Mouse (Mus musculus): Measurements from ENCODE around the gene Fgl2. TPM values are rescaled to one million over a fixed set of nuclear protein-coding genes. Genes with fewer than 3 reads are reported as not detected.

Gene Fgl2
- polyA plus RNA-seq, 1 experiment from 2014 or later = 2.0 TPM

- peak; percentile 28 for DNase-seq (ENCODE audit: low spot score)
- 0 out of 2 replicates have a peak, but pooled peaks cover 2% of the 10 kb centered on the region for H3K27me3 ChIP-seq (ENCODE audit: low read depth, poor library complexity, severe bottlenecking)
- peak overlapping the region; percentile 61 for H3K27ac ChIP-seq (replicated peaks)
- H3K36me3 ChIP-seq = no peaks in the 10 kb centered on the region
- H3K9me3 ChIP-seq (replicated peaks) = no peaks in the 10 kb centered on the region
- H3K4me1 ChIP-seq = peaks cover 22% of the 10 kb centered on the region
- 10% methylated on average over 2 of the region's 2 CpGs for WGBS
- H3K4me3 ChIP-seq = no peak overlapping the region
These were observed 4.9 kb upstream of the Fgl2 start for GRCm38 (mm10) chr5:21367514-21367913.

DNA sequence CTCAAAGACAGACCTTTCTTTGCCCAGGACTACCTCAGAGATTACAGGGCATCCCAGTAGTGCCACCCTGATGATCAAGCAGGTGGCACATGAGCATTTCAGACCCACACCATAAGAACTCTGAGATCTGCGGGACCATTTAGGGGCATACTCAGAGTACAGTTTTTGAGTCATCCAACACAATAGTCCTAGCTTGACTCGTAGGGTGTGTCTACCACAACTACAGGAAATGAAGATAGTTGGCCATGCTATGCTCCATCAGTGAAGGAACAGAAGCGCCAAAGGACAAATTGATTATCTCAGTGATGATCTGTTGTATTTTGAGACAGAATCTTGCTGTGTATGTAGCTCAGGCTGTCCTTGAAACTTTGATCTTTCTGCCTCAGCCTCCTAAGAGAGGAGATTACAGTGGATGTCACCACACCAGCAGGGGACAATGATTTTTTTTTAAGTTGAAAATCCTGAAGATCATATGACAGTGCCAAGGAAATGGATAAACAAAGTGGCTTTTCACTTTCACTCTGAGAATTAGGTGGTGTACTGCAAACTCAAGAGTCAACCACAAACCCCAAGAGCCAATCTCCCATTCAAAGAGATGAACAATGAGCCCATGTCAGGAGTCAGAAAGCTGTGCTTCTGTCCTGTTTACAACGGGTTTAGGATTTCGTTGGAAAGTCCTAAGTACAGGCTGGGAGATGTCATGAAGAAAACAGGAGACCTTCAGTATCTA is 2.1 kb upstream of the Fgl2 start:
- WGBS = 91% methylated on average over 5 of the region's 5 CpGs

DNA sequence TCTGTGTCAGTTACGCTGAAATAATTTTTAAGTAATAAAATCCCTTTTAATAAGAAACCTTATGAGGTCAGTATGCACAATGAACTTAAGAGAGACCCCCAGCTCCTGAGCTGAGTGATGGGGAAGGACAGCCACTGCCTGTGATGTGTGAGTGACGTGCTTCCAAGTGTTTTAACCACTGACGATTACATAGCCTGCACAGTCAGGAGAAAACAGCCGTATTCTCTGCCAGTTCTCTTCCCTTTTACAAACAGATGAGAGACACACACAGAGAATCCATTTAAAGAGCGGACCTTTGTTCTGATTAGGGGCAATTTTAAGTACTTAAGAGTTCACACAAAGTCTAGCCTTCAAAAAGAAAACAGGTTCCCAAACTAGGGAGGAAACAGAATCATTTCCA is 522 bp upstream of the Fgl2 start:
- no peak for DNase-seq (ENCODE audit: low spot score)
- no peaks in the 10 kb centered on the region for H3K36me3 ChIP-seq
- peak overlapping the region; percentile 67 for H3K4me3 ChIP-seq
- H3K4me1 ChIP-seq = peaks cover 27% of the 10 kb centered on the region
- no peaks in the 10 kb centered on the region for H3K9me3 ChIP-seq (replicated peaks)
- WGBS = 41% methylated on average over 5 of the region's 5 CpGs
- H3K27ac ChIP-seq (replicated peaks) = peak overlapping the region; percentile 86; the same call in 1 of the 2 replicates
- H3K27me3 ChIP-seq (ENCODE audit: low read depth, poor library complexity, severe bottlenecking) = peaks cover 14% of the 10 kb centered on the region

More for the DNA sequence above, 2.1 kb upstream of the Fgl2 start:
- no peak overlapping the region for H3K4me3 ChIP-seq
- no peak overlapping the region for H3K27ac ChIP-seq (replicated peaks)
- peaks cover 29% of the 10 kb centered on the region for H3K4me1 ChIP-seq
- peaks cover 14% of the 10 kb centered on the region for H3K27me3 ChIP-seq (ENCODE audit: low read depth, poor library complexity, severe bottlenecking)
- H3K9me3 ChIP-seq (replicated peaks) = no peaks in the 10 kb centered on the region
- no peak for DNase-seq (ENCODE audit: low spot score)
- H3K36me3 ChIP-seq = no peaks in the 10 kb centered on the region

DNA sequence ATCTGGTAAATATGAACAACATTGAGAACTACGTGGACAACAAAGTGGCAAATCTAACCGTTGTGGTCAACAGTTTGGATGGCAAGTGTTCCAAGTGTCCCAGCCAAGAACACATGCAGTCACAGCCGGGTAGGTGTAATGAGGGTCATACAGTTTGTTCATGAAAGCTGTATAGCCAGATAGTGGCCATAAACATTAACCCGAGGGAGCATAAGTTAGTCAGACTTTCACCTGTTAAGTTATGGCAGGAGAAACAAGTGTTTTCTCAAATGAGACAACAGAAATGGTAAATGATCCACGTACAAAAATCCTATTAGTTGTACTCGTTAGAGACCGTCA is 707 bp downstream of the Fgl2 start:
- no peak for DNase-seq (ENCODE audit: low spot score)
- peak overlapping the region; percentile 86; the same call in 1 of the 2 replicates for H3K27ac ChIP-seq (replicated peaks)
- peaks cover 14% of the 10 kb centered on the region for H3K27me3 ChIP-seq (ENCODE audit: low read depth, poor library complexity, severe bottlenecking)
- H3K36me3 ChIP-seq = no peaks in the 10 kb centered on the region
- H3K4me1 ChIP-seq = peaks cover 16% of the 10 kb centered on the region
- 74% methylated on average over 7 of the region's 7 CpGs for WGBS
- H3K4me3 ChIP-seq = peak overlapping the region; percentile 67
- no peaks in the 10 kb centered on the region for H3K9me3 ChIP-seq (replicated peaks)

DNA sequence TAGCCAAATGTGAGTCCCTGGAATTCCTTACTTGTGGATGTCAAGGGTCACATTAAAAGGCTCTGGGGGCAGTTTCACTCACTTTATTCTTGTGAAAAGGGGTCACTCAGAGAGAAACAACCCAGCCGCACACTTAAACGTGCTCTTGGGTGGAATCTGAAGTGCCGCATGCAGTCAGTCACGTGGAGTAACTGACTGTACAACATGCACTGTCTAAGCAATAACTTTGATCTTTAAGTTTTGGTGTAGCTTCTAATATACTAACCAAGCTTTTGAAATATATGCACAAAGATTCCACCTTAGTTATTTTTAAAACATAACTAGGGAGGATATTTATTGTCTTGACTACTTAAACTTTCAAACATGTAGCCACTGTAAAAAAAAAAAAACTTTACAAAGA is 4.5 kb downstream of the Fgl2 start:
- H3K27me3 ChIP-seq (ENCODE audit: low read depth, poor library complexity, severe bottlenecking) = peaks cover 11% of the 10 kb centered on the region
- H3K27ac ChIP-seq (replicated peaks) = no peak overlapping the region
- H3K4me1 ChIP-seq = peaks cover 13% of the 10 kb centered on the region
- H3K36me3 ChIP-seq = no peaks in the 10 kb centered on the region
- H3K9me3 ChIP-seq (replicated peaks) = no peaks in the 10 kb centered on the region
- no peak overlapping the region for H3K4me3 ChIP-seq
- 87% methylated on average over 4 of the region's 4 CpGs for WGBS
- no peak for DNase-seq (ENCODE audit: low spot score)

DNA sequence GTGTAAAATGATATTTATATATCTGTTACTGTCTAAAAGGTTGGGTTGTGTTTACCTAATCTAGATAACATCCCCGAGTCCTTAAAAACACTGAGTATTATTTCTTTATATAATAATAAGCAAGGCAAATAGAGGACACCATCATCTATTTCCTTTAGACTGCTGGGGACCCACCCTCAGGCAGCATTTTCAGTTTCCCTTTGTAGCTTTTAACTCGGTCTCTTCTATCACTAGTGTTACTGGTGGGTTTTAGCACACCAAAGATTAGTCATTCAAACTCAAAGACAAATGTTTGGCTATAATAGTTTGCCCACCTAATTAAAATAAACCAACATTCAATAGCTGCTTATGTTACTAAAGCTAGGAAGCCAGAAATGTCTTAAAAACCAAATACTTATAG is 6.0 kb downstream of the Fgl2 start:
- Histone ChIP-seq H3K27me3 (ENCODE audit: low read depth, poor library complexity, severe bottlenecking) (peaks cover 6% of the 10 kb centered on the region; the same call in 1 of the 2 replicates), H3K36me3 (no peaks in the 10 kb centered on the region), H3K27ac (replicated peaks) (no peak overlapping the region), H3K4me3 (no peak overlapping the region), H3K4me1 (peaks cover 2% of the 10 kb centered on the region; the same call in 1 of the 2 replicates), H3K9me3 (replicated peaks) (no peaks in the 10 kb centered on the region)
- WGBS = 80% methylated on average over 2 of the region's 2 CpGs
- no peak for DNase-seq (ENCODE audit: low spot score)

GRCm38 (mm10) chr5:21381986-21382385 is 9.5 kb downstream of the Fgl2 start:
- DNase-seq (ENCODE audit: low spot score) = no peak
- H3K27me3 ChIP-seq (ENCODE audit: low read depth, poor library complexity, severe bottlenecking) = no peaks in the 10 kb centered on the region
- H3K4me3 ChIP-seq = no peak overlapping the region
- no peak overlapping the region for H3K27ac ChIP-seq (replicated peaks)
- H3K36me3 ChIP-seq = no peaks in the 10 kb centered on the region
- H3K9me3 ChIP-seq (replicated peaks) = no peaks in the 10 kb centered on the region
- WGBS = 78% methylated on average over 6 of the region's 6 CpGs
- peaks cover 3% of the 10 kb centered on the region; the same call in 1 of the 2 replicates for H3K4me1 ChIP-seq

DNA sequence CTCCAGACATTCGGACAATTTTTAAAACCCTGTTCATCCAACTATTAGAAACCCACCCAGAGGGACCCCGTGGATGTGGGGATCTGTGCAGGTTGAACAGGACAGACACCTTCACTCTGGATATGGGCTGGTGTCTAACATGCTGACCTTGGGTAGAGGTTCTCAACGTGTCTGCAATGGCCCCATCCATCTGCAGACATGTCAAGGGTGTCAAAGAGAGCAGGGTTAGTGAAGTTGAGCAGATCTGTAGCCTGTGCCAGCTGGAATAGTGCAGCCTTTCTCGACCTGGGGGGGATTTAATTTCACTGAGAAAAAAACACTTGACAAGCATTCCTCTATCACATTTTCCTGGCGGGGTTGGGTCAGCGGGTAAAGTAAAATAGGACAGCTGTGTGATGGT is 10.2 kb downstream of the Fgl2 start:
- no peak overlapping the region for H3K4me3 ChIP-seq
- H3K27me3 ChIP-seq (ENCODE audit: low read depth, poor library complexity, severe bottlenecking) = no peaks in the 10 kb centered on the region
- no peak overlapping the region for H3K27ac ChIP-seq (replicated peaks)
- peaks cover 3% of the 10 kb centered on the region; the same call in 1 of the 2 replicates for H3K4me1 ChIP-seq
- DNase-seq (ENCODE audit: low spot score) = no peak
- WGBS = 81% methylated on average over 6 of the region's 6 CpGs
- no peaks in the 10 kb centered on the region for H3K36me3 ChIP-seq
- no peaks in the 10 kb centered on the region for H3K9me3 ChIP-seq (replicated peaks)

DNA sequence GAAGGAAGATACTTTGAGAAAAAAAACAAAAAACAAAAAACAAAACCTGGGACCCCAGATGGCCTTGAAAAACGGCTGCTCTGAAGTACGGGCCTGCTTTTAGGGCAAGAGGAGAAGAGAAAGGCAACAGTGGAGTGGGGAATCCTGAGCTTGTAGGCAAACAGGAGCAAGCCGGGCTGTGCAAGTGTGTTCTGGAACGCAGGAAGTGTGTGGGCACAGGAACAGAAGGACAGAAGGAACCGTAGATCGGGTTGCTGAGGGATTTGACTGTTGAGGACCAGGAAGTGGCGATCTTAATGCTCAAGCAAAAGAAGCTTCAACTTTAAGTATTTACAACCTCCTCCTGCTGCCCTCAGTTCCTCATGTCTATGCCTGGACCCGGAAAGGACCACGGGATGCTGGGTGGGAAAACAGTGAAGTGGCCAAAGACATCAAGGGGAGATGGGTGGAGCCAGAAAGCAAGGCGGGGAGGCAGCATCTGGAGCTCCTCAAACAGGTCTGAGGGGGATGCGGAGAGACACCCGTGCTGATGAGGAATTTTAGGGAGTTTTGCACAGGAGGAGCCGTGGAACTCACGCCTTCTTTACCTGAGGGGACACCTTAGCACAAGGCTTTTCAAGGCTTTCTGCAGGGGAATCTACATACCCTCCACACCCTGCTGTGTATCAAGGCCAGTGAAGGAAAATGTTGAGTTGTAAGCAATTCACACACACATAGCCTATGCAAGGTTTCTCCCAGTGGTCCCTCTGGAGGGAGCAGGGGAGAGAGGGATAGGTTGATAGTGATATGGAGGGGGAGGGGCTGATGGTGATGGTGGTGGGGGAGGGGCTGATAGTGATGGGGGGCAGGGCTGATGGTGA is 11.2 kb downstream of the Fgl2 start:
- H3K27ac ChIP-seq (replicated peaks) = no peak overlapping the region; the same call in 1 of the 2 replicates
- H3K36me3 ChIP-seq = no peaks in the 10 kb centered on the region
- whole genome bisulfite sequencing = 44% methylated on average over 14 of the region's 14 CpGs
- no peak for DNase-seq (ENCODE audit: low spot score)
- H3K27me3 ChIP-seq (ENCODE audit: low read depth, poor library complexity, severe bottlenecking) = no peaks in the 10 kb centered on the region
- no peak overlapping the region for H3K4me3 ChIP-seq
- peaks cover 3% of the 10 kb centered on the region; the same call in 1 of the 2 replicates for H3K4me1 ChIP-seq
- H3K9me3 ChIP-seq (replicated peaks) = no peaks in the 10 kb centered on the region

DNA sequence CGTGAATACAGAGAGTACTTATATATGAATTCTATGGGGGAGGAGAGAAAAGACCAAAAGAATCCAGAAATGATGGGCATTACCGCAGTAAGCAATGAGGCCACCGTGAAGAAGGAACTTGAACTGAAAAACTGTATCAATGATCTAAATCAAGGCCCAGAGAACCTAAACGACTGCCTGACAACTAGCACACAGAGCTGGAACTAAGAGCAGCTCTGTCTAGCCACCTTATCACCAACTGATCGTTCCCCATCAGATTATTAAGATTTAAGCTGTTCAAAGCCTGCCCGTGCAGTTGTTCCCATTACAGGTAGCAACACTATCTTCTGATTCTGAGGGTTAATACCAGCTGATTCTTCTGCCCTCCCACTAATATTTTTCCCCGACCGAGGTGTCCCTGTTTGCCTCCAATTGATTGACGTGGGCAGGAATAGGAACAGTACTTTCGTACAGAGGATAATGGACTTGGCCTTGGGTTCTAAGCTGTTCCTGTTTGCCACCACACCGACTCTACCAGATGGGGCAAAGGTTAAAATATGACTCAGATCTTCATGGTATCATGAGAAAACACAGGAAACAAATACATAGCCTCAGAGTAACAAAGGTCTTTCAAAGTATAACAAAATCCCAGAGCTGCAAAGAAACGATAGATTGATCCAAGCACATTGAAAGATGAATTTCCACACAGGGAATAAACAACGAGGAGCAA is 12.0 kb downstream of the Fgl2 start:
- Histone ChIP-seq H3K9me3 (replicated peaks) (no peaks in the 10 kb centered on the region), H3K27me3 (ENCODE audit: low read depth, poor library complexity, severe bottlenecking) (no peaks in the 10 kb centered on the region), H3K27ac (replicated peaks) (no peak overlapping the region), H3K4me3 (no peak overlapping the region), H3K36me3 (no peaks in the 10 kb centered on the region), H3K4me1 (peaks cover 3% of the 10 kb centered on the region; the same call in 1 of the 2 replicates)
- no peak for DNase-seq (ENCODE audit: low spot score)
- 87% methylated on average over 13 of the region's 13 CpGs for WGBS

DNA sequence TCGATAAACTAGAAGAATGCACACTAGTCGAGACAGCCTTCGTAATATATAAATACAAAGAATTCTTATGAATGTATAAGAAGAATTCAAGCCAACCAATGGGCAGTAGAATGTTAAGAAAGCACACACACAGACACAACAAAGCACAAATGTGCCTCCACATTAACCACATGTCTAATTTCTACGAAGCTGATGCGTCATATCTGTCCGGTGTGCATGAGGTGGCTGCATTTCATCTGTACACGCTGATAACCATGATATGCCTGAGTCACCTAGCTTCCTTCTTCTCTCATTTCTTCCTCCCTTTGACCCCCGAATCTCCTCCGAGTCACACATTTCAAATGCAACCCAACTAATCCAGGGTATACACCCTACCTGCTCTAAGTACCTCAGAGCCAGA is 12.5 kb downstream of the Fgl2 start:
- Histone ChIP-seq H3K4me3 (no peak overlapping the region), H3K9me3 (replicated peaks) (no peaks in the 10 kb centered on the region), H3K27me3 (ENCODE audit: low read depth, poor library complexity, severe bottlenecking) (no peaks in the 10 kb centered on the region), H3K27ac (replicated peaks) (no peak overlapping the region), H3K36me3 (no peaks in the 10 kb centered on the region), H3K4me1 (peaks cover 3% of the 10 kb centered on the region; the same call in 1 of the 2 replicates)
- 94% methylated on average over 9 of the region's 9 CpGs for WGBS
- no peak for DNase-seq (ENCODE audit: low spot score)

DNA sequence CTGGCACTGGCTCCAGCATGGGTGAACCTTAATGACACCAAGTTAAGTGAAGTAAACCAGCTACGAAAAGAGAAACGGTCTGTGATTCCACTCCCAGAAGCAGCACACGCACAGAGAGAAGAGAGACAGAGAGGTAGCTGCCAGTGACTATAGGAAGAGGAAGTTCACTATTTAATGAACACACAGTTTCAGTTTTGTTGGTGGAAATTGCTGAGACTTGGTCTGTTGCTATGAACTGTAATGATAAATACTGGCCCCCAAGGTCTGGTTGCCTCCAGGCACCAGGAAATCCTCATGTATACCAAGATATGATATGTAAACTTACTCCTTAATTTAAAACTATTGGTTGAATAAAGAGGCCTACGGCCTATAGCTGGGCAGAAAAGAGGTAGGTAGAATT is 14.0 kb downstream of the Fgl2 start:
- DNase-seq (ENCODE audit: low spot score) = no peak
- 96% methylated on average over 4 of the region's 4 CpGs for WGBS
- Histone ChIP-seq H3K27me3 (ENCODE audit: low read depth, poor library complexity, severe bottlenecking) (no peaks in the 10 kb centered on the region), H3K27ac (replicated peaks) (no peak overlapping the region), H3K9me3 (replicated peaks) (no peaks in the 10 kb centered on the region), H3K4me1 (peaks cover 3% of the 10 kb centered on the region; the same call in 1 of the 2 replicates), H3K4me3 (no peak overlapping the region), H3K36me3 (no peaks in the 10 kb centered on the region)

Measured in midbrain, embryonic 10.5 days (tissue).